Mouse (Mus musculus) embryonic facial prominence, embryonic 13.5 days (tissue): Measurements from ENCODE around the gene Dexi. TPM values are rescaled to one million over a fixed set of nuclear protein-coding genes. Genes with fewer than 3 reads are reported as not detected.

Experiments
- ATAC-seq: fragments of 200-750 bp; cut with Nextera tagmentation; 2 replicates; pipeline ENCODE4 v1.8.0; 2017; ENCODE audit warnings: low read depth; ENCODE audit not compliant: insufficient number of reproducible peaks, insufficient read depth, low FRiP score, low TSS enrichment
- H3K27ac ChIP-seq: fragments of 300-500 bp; sonication (generic); 2 replicates; pipeline ENCODE4 v1.5.1; 2015; ENCODE audit warnings: moderate library complexity, mild to moderate bottlenecking, inconsistent platforms
- H3K27me3 ChIP-seq: fragments of 300-500 bp; sonication (generic); 2 replicates; pipeline ENCODE4 v1.6.1; 2015; ENCODE audit warnings: mild to moderate bottlenecking, inconsistent platforms
- H3K36me3 ChIP-seq: fragments of 300-500 bp; sonication (generic); 2 replicates; pipeline ENCODE4 v1.6.1; 2015; ENCODE audit warnings: mild to moderate bottlenecking, inconsistent platforms
- H3K4me1 ChIP-seq: fragments of 300-500 bp; sonication (generic); 2 replicates; pipeline ENCODE4 v1.6.1; 2015; ENCODE audit warnings: inconsistent platforms
- H3K4me2 ChIP-seq: fragments of 300-500 bp; sonication (generic); 2 replicates; pipeline ENCODE4 v1.6.1; 2015; ENCODE audit warnings: moderate library complexity, mild to moderate bottlenecking, inconsistent platforms
- H3K4me3 ChIP-seq: fragments of 300-500 bp; sonication (generic); 2 replicates; pipeline ENCODE4 v1.5.1; 2015; ENCODE audit warnings: mild to moderate bottlenecking, inconsistent platforms
- H3K9ac ChIP-seq: fragments of 300-500 bp; sonication (generic); 2 replicates; pipeline ENCODE4 v1.6.1; 2015; ENCODE audit warnings: mild to moderate bottlenecking, inconsistent platforms
- H3K9me3 ChIP-seq: fragments of 300-500 bp; sonication (generic); 2 replicates; pipeline ENCODE4 v1.6.1; 2016; ENCODE audit warnings: inconsistent platforms
- WGBS: fragments of 180-500 bp; shearing (Covaris S2); methylation state at CpG from one replicate; pipeline ENCODE4 v1.1.7; 2015; ENCODE audit warnings: mixed read lengths; 5-methylcytosine and 5-hydroxymethylcytosine counted together
- polyA plus RNA-seq: library from polyadenylated mRNA; unstranded; fragments of >200 nt; fragmentation: Nextera tagmentation; extraction: Ambion mirVana; gene quantifications from 2 replicates; pipeline ENCODE4 v1.2.1, GENCODE M21; 2015

The Dexi gene
- polyA plus RNA-seq, 1 experiment from 2014 or later, result 24.8 TPM

DNA sequence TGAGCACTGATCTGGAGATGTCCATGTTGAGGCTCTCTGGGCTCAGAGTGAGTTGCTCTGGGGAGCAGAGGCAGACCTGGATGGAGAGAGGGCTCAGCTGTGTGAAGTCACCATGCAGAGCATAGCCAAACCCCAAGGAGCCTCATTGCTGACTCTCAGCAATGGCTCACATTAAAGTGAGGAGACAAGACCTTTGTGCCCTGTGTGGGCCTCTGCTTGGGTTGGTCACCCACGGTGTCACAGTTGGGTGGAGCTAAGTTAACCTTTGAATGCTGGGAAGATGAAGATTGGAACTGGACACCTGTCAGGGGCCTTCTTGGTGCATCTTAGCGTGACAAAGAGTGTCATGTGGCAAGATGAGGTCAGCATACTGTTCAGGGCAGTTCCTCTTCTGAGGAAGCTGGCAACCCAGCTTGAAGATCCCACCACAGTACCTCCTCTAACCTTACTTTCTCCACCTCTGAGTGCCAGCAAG is 47.0 kb downstream of the Dexi start:
- H3K36me3 ChIP-seq, result no peaks in the 10 kb centered on the region
- no peaks in the 10 kb centered on the region for H3K9me3 ChIP-seq
- H3K27ac ChIP-seq, result no peak overlapping the region
- H3K27me3 ChIP-seq, result no peaks in the 10 kb centered on the region; the same call in 1 of the 2 replicates
- no peak overlapping the region for H3K4me2 ChIP-seq
- no peaks in the 10 kb centered on the region for H3K4me1 ChIP-seq
- WGBS, result 60% methylated on average over 2 of the region's 2 CpGs
- no peak overlapping the region for H3K4me3 ChIP-seq
- no peak overlapping the region for H3K9ac ChIP-seq
- no peak for ATAC-seq

DNA sequence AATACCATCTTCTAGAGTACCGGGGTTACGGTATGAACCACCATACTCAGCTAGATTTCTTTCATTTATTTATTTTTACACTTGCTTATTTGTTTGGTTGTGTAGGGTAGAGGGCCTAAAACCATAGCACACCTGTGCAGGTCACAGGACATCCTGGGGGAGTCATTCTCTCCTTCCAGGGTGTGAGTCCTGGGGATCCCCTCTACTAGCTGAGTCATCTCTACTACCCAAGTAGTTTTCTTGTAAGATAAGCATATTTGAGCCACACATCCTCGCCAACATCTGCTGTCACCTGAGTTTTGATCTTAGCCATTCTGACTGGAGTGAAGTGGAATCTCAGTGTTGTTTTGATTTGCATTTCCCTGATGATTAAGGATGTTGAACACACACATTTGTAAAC is 50.3 kb downstream of the Dexi start:
- no peak overlapping the region for H3K27ac ChIP-seq
- H3K36me3 ChIP-seq, result no peaks in the 10 kb centered on the region
- WGBS, result 79% methylated on average over 3 of the region's 3 CpGs
- H3K4me3 ChIP-seq, result no peak overlapping the region
- ATAC-seq, result no peak
- no peak overlapping the region for H3K9ac ChIP-seq
- H3K4me1 ChIP-seq, result peaks cover 9% of the 10 kb centered on the region; the same call in 1 of the 2 replicates
- no peak overlapping the region for H3K4me2 ChIP-seq
- H3K9me3 ChIP-seq, result no peaks in the 10 kb centered on the region
- peaks cover 29% of the 10 kb centered on the region for H3K27me3 ChIP-seq

DNA sequence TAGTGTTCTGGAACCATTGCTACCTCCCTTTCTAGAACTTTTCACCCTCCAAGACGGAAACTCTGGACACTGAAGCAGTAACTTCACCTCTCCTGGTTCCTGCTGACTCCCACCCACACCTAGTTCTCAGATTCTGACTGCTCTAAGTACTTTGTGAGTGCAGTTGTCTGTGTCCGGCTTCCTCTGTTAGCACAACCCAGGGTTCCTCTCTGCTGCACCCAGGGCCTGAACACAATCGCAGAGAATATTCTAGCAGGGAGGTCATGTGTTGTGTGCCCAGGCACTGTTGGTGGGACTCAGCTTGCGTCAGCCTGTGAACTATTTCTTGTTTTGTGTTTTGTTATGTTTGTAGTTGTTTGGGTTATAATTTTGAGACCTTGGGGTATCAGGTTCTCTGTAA is 51.1 kb downstream of the Dexi start:
- no peaks in the 10 kb centered on the region for H3K9me3 ChIP-seq
- WGBS, result 78% methylated on average over 4 of the region's 4 CpGs
- H3K4me2 ChIP-seq, result no peak overlapping the region
- H3K36me3 ChIP-seq, result no peaks in the 10 kb centered on the region
- H3K27ac ChIP-seq, result no peak overlapping the region
- no peak for ATAC-seq
- H3K27me3 ChIP-seq, result peaks cover 29% of the 10 kb centered on the region
- H3K4me3 ChIP-seq, result no peak overlapping the region
- no peak overlapping the region for H3K9ac ChIP-seq
- peaks cover 9% of the 10 kb centered on the region; the same call in 1 of the 2 replicates for H3K4me1 ChIP-seq

DNA sequence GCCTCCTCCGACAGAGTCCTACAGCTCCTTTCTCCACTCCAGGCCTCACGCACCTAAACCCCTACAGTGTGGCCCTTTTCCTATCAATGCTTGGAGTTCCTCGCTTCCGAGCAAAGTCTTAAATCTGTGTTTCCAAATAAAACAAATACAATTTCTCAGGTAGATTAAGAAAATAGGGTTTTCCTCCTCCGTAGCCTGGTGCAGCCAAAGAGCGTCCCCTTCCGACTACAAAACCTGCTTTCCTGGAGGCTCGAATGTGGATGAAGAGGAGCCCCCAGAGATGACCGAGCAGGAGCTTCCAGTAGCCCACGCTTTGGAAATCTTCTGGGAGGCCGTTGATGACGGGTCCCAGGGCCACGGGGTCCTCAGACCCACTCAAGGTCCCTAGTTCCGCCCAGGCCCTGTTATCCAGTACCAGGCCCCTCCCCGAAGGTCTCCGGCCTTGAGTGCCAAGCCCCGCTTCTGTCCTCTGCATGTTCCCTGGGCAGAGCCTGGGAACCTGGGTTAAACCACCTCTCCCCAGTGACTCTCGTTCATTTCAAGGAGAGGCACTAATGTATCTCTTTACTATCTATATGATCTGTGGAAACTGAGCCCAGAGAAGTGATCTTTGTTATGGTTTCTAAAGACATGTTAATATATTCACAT is 52.2 kb downstream of the Dexi start:
- H3K36me3 ChIP-seq, result no peaks in the 10 kb centered on the region
- H3K4me1 ChIP-seq, result peaks cover 9% of the 10 kb centered on the region; the same call in 1 of the 2 replicates
- no peaks in the 10 kb centered on the region for H3K9me3 ChIP-seq
- no peak for ATAC-seq
- 79% methylated on average over 18 of the region's 18 CpGs for WGBS
- no peak overlapping the region for H3K9ac ChIP-seq
- no peak overlapping the region for H3K27ac ChIP-seq
- H3K4me2 ChIP-seq, result no peak overlapping the region
- peaks cover 29% of the 10 kb centered on the region for H3K27me3 ChIP-seq
- H3K4me3 ChIP-seq, result no peak overlapping the region

DNA sequence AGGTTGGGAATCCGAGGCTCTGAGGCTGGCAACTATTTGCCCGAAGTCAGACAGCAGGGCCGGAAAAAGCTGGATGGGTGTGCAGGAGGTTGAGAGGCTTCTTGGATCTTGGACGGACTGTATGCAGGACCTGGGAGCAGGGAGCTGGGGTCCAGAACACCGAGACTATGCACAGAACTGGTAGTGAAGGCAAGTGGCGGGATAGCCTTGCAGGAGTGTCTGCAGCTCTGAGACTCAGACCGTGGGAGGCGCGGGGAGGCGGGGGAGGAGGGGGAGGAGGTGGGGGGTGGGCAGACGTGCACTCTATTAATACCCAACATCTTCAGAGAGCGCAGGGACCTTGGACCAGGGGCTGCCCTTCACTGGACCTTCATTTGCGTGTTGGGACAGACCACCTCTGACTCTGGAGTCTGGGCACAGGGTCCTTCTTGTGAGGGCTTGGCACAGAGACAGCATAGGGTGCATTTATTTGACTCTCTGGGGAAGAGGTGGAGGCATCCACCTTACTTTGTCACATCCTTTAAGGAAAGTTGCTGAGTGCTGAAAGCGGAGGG is 52.9 kb downstream of the Dexi start:
- ATAC-seq, result no peak
- H3K4me1 ChIP-seq, result peaks cover 9% of the 10 kb centered on the region; the same call in 1 of the 2 replicates
- no peaks in the 10 kb centered on the region for H3K36me3 ChIP-seq
- WGBS, result 18% methylated on average over 14 of the region's 14 CpGs
- peak overlapping the region; percentile 52; the same call in 1 of the 2 replicates for H3K9ac ChIP-seq
- peaks cover 29% of the 10 kb centered on the region for H3K27me3 ChIP-seq
- H3K9me3 ChIP-seq, result no peaks in the 10 kb centered on the region
- peak overlapping the region; percentile 52 for H3K4me2 ChIP-seq
- H3K4me3 ChIP-seq, result peak overlapping the region; percentile 26
- H3K27ac ChIP-seq, result no peak overlapping the region

DNA sequence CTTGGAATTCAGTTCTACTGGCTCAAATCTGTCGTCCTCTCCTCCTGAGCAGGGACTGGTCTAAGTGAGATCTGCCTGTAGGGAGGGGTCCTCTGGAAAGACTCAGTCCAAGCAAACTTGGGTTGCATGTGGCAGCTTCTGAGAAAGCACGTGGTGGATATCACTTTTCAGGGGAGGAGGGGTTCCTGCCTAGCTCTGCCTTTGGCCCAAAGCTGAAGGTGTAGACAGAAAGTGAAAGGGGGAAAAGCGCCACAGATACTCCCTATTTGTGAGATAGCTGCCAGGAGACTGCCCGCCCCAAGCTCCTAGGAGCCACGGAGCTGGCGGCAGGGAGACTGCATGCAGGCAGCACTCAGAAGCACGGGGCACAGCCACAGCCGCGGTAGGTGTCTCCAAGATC is 53.4 kb downstream of the Dexi start:
- Histone ChIP-seq H3K4me2 (peak overlapping the region; percentile 52), H3K9me3 (no peaks in the 10 kb centered on the region), H3K4me3 (peak overlapping the region; percentile 26), H3K36me3 (no peaks in the 10 kb centered on the region), H3K27me3 (peaks cover 29% of the 10 kb centered on the region), H3K9ac (peak overlapping the region; percentile 52; the same call in 1 of the 2 replicates), H3K4me1 (peaks cover 9% of the 10 kb centered on the region; the same call in 1 of the 2 replicates), H3K27ac (no peak overlapping the region)
- ATAC-seq, result no peak
- WGBS, result 6% methylated on average over 9 of the region's 9 CpGs

DNA sequence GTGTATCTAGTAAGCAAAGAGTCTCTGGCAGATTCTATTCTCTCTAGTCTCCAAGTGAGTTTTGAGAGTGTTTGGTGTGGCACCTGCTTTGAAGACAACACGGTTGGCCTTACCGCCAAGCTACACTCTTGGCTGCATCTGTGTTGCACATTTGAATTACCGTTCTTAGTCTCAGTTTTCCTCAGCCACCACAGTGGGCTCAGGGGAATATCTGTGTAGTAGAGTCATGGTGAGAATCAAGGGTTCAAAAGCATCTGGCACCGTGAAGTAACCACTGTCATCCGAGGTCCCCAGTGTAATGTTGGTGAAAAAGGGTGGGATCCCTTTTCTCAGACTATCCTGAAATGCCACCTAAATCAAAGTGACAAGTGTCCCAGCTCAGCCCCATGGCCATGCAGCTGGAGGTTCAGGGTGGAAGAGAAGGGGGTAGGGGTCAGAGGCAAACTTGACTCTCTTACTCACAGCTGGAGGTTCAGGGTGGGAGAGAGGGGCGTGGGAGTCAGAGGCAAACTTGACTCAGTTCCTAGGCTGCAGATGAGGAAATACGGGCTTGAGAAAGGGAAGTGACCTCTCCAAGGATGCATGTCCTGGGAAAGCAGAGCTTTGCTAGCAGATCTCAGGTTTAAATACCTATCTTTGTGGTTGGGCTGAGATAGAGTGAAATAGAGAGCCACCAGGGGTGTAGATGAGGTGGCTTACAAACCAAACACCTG is 53.9 kb downstream of the Dexi start:
- Histone ChIP-seq H3K4me1 (peaks cover 9% of the 10 kb centered on the region; the same call in 1 of the 2 replicates), H3K9ac (no peak overlapping the region), H3K27me3 (peaks cover 29% of the 10 kb centered on the region), H3K27ac (no peak overlapping the region), H3K4me3 (no peak overlapping the region; the same call in 1 of the 2 replicates), H3K9me3 (no peaks in the 10 kb centered on the region), H3K36me3 (no peaks in the 10 kb centered on the region), H3K4me2 (peak overlapping the region; percentile 52; the same call in 1 of the 2 replicates)
- no peak for ATAC-seq
- WGBS, result 77% methylated on average over 7 of the region's 7 CpGs

DNA sequence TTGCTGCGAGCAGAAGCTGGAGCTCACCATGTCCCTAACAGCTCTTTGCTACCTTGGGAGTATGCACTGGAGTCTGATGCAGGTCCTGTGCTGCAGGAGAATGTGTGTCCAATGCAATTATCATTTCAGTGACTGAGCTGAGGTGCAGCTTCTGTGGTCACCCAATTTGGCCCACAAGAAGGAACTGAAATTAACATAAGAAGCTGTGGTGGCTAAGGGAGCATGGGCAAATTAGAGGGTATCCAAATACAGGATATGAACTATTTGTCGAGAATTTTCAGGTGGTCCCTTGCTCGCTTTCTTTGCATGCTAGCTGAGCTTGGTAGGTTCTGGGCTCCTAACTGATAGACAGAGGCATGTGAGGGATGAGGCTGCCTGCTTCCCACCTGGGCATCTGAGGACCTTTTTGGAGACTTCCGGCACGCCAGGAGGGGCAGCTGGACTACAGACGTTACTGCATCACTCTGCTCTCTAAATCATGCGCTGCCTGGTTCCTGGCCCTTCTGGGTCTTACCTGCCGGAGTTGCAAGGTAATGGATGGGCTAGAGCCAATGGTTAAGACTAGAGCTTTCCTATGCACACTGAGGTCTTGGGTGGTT is 54.9 kb downstream of the Dexi start:
- H3K4me1 ChIP-seq, result peaks cover 16% of the 10 kb centered on the region
- no peak overlapping the region for H3K9ac ChIP-seq
- no peak for ATAC-seq
- no peaks in the 10 kb centered on the region for H3K36me3 ChIP-seq
- WGBS, result 87% methylated on average over 8 of the region's 8 CpGs
- H3K9me3 ChIP-seq, result no peaks in the 10 kb centered on the region
- no peak overlapping the region for H3K4me2 ChIP-seq
- H3K27me3 ChIP-seq, result peaks cover 29% of the 10 kb centered on the region
- H3K4me3 ChIP-seq, result no peak overlapping the region
- H3K27ac ChIP-seq, result no peak overlapping the region

DNA sequence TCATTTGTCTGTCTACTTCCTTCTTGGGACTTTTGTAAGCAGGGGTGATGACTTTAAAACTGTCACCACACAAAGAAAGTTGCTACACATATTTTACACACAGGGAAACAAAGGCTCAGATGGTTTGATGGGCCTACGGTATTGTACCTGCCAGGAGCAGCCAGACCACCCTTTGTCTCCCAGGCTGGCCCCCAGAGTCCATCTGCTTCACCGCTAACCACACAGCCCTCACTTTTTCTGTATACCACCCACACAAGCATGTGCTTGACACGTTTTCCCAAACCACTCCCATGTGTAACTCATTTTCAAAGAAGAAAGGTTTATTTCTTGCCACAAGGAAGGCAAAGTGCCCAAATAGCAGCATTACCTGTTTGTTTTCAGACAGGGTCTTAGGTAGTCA is 55.9 kb downstream of the Dexi start:
- no peak overlapping the region for H3K27ac ChIP-seq
- 57% methylated on average over 3 of the region's 3 CpGs for WGBS
- no peaks in the 10 kb centered on the region for H3K9me3 ChIP-seq
- H3K4me2 ChIP-seq, result no peak overlapping the region
- H3K4me3 ChIP-seq, result no peak overlapping the region
- H3K36me3 ChIP-seq, result no peaks in the 10 kb centered on the region
- no peak overlapping the region for H3K9ac ChIP-seq
- ATAC-seq, result no peak
- H3K27me3 ChIP-seq, result peaks cover 29% of the 10 kb centered on the region
- H3K4me1 ChIP-seq, result peaks cover 17% of the 10 kb centered on the region

DNA sequence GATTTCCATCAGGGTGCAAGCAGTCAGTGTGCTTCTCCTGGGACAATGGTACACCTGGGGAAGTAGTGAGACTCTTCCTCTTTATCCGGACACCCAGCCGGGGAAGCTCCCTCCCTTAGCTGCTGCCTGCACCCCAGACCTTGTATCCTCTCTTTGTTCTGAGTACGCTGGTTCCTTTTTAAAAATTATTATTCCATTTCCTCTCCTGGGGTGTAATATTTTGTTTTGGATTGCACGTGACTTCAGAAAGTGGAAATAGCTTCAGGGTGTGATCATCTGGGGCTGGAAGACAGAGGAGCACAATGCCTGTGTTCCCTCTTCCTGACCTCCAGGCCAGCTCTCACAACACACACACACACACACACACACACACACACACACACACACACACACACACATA is 60.5 kb downstream of the Dexi start:
- WGBS, result 42% methylated on average over 4 of the region's 4 CpGs
- H3K36me3 ChIP-seq, result no peaks in the 10 kb centered on the region
- no peak overlapping the region for H3K4me2 ChIP-seq
- H3K27me3 ChIP-seq, result no peaks in the 10 kb centered on the region
- peaks cover 8% of the 10 kb centered on the region; the same call in 1 of the 2 replicates for H3K4me1 ChIP-seq
- ATAC-seq, result no peak
- no peak overlapping the region for H3K27ac ChIP-seq
- H3K9ac ChIP-seq, result no peak overlapping the region
- no peak overlapping the region for H3K4me3 ChIP-seq
- H3K9me3 ChIP-seq, result no peaks in the 10 kb centered on the region

DNA sequence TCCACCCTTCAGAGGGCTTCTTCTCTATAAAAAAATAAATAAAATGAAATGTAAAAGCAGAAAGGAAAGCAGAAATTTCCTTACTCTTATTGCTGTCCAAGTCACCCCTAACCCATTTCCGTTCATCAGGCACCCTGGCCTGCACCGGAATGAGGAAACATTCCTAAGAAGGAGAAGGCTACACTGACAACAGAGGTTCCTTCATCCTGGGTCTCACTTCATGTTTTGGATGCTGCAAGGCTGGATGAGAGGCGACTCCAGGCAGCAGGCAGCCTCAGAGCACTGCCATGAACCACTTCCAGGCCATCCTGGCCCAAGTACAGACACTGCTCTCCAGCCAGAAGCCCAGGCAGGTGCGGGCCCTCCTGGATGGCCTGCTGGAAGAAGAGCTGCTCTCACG is 63.0 kb downstream of the Dexi start, which contains the start of gene Ciita:
Gene Ciita, plus strand, starts transcription at position 203 of the 400 bp plus-strand sequence.
- Histone ChIP-seq H3K27me3 (no peaks in the 10 kb centered on the region), H3K9ac (no peak within 1 kb of the TSS), H3K27ac (no peak within 1 kb of the TSS), H3K4me1 (peaks cover 8% of the 10 kb centered on the region; the same call in 1 of the 2 replicates), H3K4me2 (no peak within 1 kb of the TSS), H3K4me3 (no peak within 1 kb of the TSS), H3K9me3 (no peaks in the 10 kb centered on the region), H3K36me3 (no peaks in the 10 kb centered on the region)
- no peak for ATAC-seq
- WGBS, result 80% methylated on average over 5 of the region's 5 CpGs
